Mouse (Mus musculus) heart, postnatal 4 days (tissue): Measurements from ENCODE around the gene Slc13a2. TPM values are rescaled to one million over a fixed set of nuclear protein-coding genes. Genes with fewer than 3 reads are reported as not detected.

ENCODE experiments used
- DNase-seq: peaks from one replicate; pipeline ENCODE4 v3.0.0; 2021
- total RNA-seq, 2 experiments: library from RNA; stranded (reverse); gene quantifications; 2 replicates each; pipeline ENCODE4 v1.2.3; 2021

Slc13a2 gene
- not detected for total RNA-seq

DNA sequence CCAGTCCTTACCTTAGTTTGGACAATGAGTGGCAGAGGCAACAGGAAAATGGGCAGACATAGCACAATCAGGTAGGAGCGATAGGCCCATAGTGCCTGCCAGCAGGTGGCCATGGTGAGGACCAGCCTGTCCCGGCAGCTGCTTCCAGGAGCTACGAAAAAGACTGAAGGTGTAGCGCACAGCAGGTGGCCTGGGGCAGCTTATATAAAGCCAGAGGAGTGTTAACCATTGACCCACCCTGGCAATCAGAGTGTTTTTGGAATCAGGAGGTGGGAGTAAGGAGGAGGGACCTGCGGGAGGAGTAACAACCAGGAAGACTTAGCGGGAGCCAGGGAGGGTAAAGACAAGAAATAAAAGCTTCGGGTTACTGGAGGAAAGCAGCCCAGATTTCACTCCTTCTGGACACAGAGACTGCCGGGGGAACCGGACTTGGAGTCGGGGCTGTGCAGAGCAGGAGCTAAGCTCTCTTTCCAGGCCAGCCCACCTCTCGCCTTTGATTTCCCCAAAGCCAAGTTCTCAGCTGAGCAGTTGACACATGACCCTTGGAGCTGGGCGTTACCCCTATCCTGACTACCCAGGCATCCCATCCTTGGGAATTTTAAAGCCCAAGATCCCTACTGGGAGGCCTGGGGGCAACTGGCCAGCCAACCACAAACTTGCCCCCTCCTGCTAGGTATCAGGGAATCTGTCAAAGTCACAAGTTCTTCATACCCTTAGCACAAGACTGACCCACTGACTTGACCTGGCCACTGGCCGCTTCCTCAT lies at the start of gene Slc13a2:
Slc13a2 (minus strand) TSS at position 163 of the 765 bp plus-strand sequence.
- no peak for DNase-seq

GRCm38 (mm10) chr11:78471326-78472103 lies 49.5 kb upstream of the Slc13a2 start:
- no peak for DNase-seq

GRCm38 (mm10) chr11:78467932-78468331 lies 45.9 kb upstream of the Slc13a2 start:
- no peak for DNase-seq

DNA sequence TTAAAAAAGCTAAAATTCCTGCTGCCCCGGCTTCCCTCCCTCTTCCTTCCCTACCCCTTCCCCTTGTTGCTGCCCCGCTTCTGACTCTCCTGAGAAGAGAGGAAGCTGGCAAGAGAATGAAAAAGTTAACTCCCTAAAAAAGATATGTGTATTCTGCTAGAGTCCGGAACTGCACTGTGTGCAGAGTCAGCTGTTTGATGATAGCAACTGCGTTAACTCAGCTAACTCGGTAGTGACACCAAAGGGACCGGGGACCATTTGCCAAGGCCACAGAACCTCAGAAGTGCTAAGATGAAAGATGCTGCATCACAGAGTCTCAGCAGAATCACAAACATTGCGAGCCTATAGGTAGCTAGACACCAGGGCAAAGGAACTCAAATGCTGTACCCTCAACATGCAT lies 45.5 kb upstream of the Slc13a2 start:
- no peak for DNase-seq

- DNase-seq: no peak
These were observed 44.4 kb upstream of the Slc13a2 start for GRCm38 (mm10) chr11:78466242-78466912.

DNA sequence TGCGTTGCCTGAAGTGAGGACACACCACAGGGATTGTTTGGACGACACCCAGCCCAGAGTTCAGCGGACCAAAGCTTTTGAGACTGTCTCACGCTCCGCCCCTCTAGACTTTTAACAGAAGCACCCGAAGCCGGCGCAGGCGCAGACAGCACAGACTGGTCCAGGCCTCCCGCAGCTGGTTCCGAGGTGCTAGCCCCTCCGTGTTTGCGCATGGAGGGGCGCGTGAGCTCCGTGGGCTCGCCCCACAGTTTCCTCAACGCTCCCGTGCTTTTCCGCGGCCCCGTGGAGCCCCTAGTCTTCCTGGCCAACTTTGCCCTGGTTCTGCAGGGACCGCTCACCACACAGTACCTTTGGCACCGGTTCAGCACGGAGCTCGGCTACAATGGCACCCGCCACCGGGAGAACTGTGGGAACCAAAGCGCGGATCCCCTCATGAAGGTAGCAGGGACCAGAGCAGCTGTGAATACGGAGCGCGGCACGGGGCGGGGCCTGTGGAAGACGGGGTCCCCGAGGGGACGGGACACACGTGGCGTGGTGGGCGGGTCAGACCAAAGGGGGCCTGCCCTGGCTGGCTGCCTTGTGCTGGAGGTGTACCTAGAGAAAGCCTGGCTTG lies 43.7 kb upstream of the Slc13a2 start, which contains the start of gene Slc46a1:
Slc46a1 (plus strand) TSS at position 130 of the 613 bp plus-strand sequence.
- peak; percentile 91 for DNase-seq

DNA sequence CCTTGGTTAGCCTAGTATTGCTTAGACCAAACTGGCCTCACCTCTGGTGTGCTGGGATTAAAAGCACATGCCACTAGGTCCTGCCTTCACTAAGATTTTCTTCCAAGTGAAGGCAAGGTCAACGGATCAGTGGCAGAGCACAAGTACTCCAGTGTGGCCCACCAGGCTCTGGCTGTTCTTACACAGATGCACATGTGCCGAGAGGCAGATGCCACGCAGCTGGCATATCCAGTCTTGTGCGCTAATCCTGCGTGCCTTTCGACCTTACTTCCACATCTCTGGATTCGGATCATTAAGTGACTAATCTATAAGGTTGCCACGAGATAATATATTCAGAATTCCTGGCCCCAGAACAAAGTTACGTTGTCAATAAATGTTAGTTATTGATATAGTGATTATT lies 43.1 kb upstream of the Slc13a2 start:
- no peak for DNase-seq

DNA sequence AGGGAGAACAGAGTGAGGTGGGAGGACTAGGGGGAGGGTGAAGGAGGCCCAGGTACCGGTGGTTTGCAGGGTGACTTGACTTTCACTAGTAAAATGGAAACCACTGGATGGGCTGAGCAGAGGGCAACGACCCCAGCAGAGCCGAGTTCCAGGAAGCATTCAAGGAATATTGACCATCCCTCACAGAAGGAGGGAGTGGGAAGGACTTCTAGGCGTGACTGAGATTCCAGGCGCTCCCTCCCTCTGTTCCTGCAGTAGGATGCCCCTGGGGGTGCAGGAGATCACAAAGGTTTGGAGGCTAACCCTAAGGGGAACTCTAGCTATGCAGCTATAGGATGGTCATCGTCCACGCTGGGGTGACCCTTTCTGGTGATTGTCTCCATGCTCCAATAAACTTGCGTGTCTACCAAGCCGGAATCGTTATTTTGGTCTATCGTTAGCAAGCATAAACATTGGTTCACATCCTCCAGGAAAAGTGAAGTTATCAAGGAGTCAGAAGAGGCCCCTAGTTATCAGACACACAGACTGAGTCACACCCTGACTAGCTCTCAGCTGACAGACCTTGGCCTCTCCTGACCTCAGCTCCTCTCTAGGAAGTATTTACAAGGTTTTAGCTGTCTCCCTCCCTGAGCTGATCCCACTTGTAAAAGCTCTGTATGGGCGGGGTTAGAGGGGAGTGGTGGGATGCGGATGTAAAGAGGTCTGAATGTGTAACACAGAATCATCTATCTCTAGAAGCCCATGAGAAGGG lies 41.4 kb upstream of the Slc13a2 start:
- no peak for DNase-seq

- no peak for DNase-seq
These were observed 40.7 kb upstream of the Slc13a2 start for GRCm38 (mm10) chr11:78462669-78463068.

GRCm38 (mm10) chr11:78461894-78462293 lies 39.9 kb upstream of the Slc13a2 start:
- DNase-seq: no peak

- no peak for DNase-seq
These were observed 36.7 kb upstream of the Slc13a2 start for GRCm38 (mm10) chr11:78458740-78459139.

DNA sequence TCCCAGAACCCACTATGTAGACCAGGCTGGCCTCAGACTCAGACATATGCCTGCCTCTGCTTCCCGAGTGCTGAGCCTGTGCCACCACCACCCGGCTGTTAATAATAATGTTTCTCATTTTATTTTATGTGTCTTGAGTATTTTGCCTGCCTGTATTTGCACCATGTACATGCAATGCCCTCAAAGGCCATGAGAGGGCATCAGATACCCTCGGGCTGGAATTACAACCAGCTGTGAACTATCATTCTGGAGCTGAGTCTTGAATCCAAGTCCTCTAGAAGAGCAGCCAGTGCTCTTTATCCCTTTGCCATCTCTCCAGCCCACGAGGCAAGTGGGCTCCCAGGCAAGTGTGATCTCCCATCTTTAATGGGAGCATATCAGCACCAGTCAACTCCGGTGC lies 33.3 kb upstream of the Slc13a2 start:
- DNase-seq: peak; percentile 46

GRCm38 (mm10) chr11:78454276-78454675 lies 32.3 kb upstream of the Slc13a2 start:
- DNase-seq: no peak

- peak; percentile 76 for DNase-seq
These were observed 31.7 kb upstream of the Slc13a2 start for GRCm38 (mm10) chr11:78453675-78454074.

- DNase-seq: no peak
These were observed 28.3 kb upstream of the Slc13a2 start for GRCm38 (mm10) chr11:78450337-78450736.

- no peak for DNase-seq
These were observed 26.2 kb upstream of the Slc13a2 start for GRCm38 (mm10) chr11:78448242-78448641.

DNA sequence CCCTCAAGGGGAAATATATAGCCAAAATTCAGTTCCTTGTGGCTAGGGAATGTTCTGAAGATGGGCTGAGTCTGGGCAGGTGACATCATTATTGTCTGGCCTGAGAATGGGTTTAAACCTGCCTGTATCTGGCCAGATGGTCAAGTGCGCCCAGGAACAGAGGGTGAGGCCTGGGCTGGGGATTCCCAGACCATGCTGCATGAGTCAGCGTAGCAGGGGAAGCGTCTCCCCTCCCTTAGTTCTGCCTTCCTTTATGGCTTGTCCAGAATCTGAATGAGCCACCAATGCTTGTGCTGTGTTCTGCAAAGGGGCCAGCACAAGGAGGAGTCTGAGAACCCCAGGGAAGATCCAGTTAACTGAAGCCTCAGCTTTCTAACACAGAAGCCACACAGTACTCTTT lies 25.2 kb upstream of the Slc13a2 start:
- no peak for DNase-seq

DNA sequence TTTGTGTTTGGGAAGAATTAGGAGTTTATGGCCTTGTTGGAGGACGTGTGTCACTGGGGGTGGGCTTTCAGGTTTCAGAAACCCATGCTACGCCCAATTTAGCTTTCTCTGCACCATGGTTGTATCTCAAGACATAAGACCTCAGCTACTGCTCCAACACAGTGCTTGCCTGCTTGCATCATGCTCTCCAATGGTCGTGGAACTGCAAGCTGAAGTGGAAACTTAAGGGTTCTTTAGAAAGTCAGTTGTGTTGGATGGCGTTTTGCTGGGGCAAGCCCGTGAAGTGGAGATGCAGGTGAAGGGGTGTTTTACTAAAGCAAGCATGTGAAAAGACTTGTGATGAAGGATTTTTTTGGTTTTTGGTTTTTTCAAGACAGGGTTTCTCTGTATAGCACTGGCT lies 21.1 kb upstream of the Slc13a2 start:
- DNase-seq: no peak

DNA sequence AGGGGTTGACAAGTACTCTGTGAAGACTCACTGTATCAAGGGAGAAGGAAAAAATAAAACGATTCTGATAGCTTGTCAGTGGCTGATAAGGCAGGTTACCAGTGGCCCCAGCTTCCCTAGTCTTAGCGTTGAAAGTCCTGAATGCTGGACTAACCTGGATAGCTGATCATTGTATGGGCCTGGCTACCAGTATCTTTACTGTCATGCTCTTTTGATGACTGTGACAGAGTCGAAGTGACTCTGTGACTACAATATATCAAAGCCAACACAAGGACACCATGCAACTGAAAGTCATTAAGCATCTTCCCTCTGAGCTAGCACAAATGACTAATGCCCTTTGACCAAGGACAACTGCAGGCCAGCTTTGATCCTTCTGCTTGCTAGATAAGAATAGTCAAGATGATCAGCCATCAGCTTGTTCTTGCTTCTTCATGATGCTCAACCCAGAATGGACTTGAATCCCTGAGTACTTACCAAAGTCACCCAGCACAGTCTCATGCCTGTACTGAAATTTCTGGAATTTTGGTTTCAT lies 16.4 kb upstream of the Slc13a2 start:
- no peak for DNase-seq

DNA sequence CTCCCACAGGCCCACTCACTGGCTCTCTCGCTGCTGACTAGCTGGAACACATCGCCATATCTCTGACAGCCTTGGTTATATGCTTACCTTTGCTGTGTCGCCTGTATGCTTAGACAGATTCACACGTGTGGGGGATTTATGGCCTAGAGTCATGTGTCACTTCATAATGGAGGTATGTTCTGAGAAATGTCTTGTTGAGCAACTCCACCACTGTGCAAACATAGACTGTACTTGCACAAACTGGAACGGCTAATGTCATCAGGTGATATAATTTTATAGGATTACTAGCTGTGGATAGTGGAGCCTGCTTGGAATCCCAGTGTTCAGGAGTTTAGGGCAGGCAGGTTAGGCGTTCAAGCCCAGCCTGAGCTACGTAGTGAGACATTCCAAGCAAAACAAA lies 15.2 kb upstream of the Slc13a2 start:
- no peak for DNase-seq

DNA sequence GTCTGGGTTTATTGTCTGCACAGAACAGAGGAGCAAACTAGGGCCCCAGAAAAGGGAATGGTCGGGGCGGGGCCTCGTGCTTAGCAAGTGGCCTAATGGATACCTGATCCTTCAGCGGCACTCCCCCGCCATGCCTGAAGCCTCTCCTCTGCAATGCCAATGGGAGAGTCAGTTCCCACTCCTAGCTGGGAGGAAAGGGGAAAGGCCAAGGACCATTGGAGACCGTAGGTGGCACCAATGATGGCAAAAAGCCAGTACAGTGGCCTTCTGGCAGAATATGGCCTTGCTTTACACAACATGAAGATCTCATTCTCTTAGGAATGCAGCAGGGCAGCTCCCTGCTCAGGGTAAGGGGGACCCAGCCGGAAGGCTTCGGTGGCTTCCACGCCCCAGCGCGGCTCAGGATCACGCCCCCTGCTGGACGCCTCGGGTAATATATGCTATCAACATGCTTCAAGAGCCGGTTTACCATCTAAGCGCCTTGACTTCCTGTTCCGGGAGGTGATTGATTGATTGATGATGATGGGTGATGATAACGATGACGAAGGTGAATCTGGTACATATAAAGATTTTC lies 13.8 kb upstream of the Slc13a2 start:
- DNase-seq: peak; percentile 25
